24 mouse cellular contexts compared by ENCODE assay signal in genomic region chr1:88391632-88392031, GRCm38 (mm10). TPM values are rescaled to one million over a fixed set of nuclear protein-coding genes. Genes with fewer than 3 reads are reported as not detected.
"Had no signal": no experiment of that assay in that cellular context is flagged by ENCODE, and none has a peak within 500 bp of the region (broad histone marks: within the 10 kb centered on the region; RNA-seq: fewer than 3 reads in every experiment).

No protein-coding gene starts in this region.

- DNase-seq: kidney, postnatal 25 days; layer of hippocampus, adult 9-11 months; liver; lung, adult 18-20 months; lung, postnatal 10 days; lung, postnatal 4 days; midbrain, embryonic 14.5 days; thymus, adult 18-20 months; thymus, postnatal 36 days had no signal

- H3K4me3 ChIP-seq: layer of hippocampus, adult 2 months; limb, embryonic 10.5 days; limb, embryonic 13.5 days; liver, embryonic 12.5 days; liver, embryonic 15.5 days; lung, embryonic 15.5 days had no signal

- H3K27ac ChIP-seq: kidney, postnatal 0 days; layer of hippocampus, adult 2 months; limb, embryonic 10.5 days; limb, embryonic 13.5 days; liver, embryonic 12.5 days; liver, embryonic 15.5 days; lung, embryonic 15.5 days had no signal

- ATAC-seq: liver, embryonic 12.5 days had no signal

- H3K4me1 ChIP-seq: limb, embryonic 10.5 days; limb, embryonic 13.5 days; liver, embryonic 12.5 days; liver, embryonic 15.5 days; lung, embryonic 15.5 days had no signal

- H3K27me3 ChIP-seq: limb, embryonic 13.5 days; liver, embryonic 15.5 days; lung, embryonic 15.5 days had no signal

RNA-seq across cellular contexts. Expression of gene Spp2, which starts 15.1 kb away (rescaled TPM):
- total RNA-seq: layer of hippocampus, adult 2 months; left cerebral cortex, postnatal 25 days; megakaryocyte progenitor cell, adult 5-6 weeks; megakaryocyte-erythroid progenitor cell, adult 5-6 weeks had no signal
- polyA plus RNA-seq: limb, embryonic 10.5 days; limb, embryonic 13.5 days; midbrain, embryonic 11.5 days; neural tube, embryonic 11.5 days; small intestine, adult 2 months; testis, adult 2 months; urinary bladder, adult 2 months had no signal
